Mouse (Mus musculus) G1E (cell line): ENCODE measurements around the gene Pcdh20. TPM values are rescaled to one million over a fixed set of nuclear protein-coding genes. Genes with fewer than 3 reads are reported as not detected.

ENCODE experiments used
- ATAC-seq: 2 replicates; pipeline ENCODE4 v1.8.0; 2016; ENCODE audit warnings: mild to moderate bottlenecking; ENCODE audit not compliant: insufficient number of reproducible peaks, poor library complexity, low FRiP score, severe bottlenecking; ENCODE audit errors: extremely low read depth
- DNase-seq: peaks from one replicate; pipeline ENCODE4 v3.0.0; 2012; ENCODE audit warnings: low spot score
- H3K27me3 ChIP-seq: 2 replicates; pipeline ENCODE4 v1.6.1; 2012; ENCODE audit warnings: mild to moderate bottlenecking, low read length, inconsistent platforms; ENCODE audit not compliant: insufficient read depth
- H3K36me3 ChIP-seq: replicated peaks from 2 replicates; pipeline ENCODE3; 2012; ENCODE audit warnings: mild to moderate bottlenecking, inconsistent platforms
- H3K4me1 ChIP-seq: 2 replicates; pipeline ENCODE4 v1.6.1; 2012; ENCODE audit warnings: low read depth, low read length, inconsistent platforms, mixed read lengths; ENCODE audit not compliant: insufficient read depth
- H3K4me3 ChIP-seq: 2 replicates; pipeline ENCODE4 v1.5.1; 2012; ENCODE audit warnings: low read depth, mild to moderate bottlenecking, inconsistent platforms, low read length, moderate library complexity, mixed read lengths
- H3K9me3 ChIP-seq: replicated peaks from 2 replicates; pipeline ENCODE4 v1.6.1; 2012; ENCODE audit warnings: inconsistent platforms
- CTCF ChIP-seq: IDR thresholded peaks from 2 replicates; pipeline ENCODE4 v1.5.1; 2012; ENCODE audit warnings: low read depth, low read length, inconsistent platforms, mixed read lengths
- GATA1 ChIP-seq: IDR thresholded peaks from 2 replicates; pipeline ENCODE4 v1.6.1; 2012; ENCODE audit warnings: borderline replicate concordance, low read length, inconsistent platforms, mixed read lengths
- GATA2 ChIP-seq: IDR thresholded peaks from 2 replicates; pipeline ENCODE4 v1.6.1; 2012; ENCODE audit warnings: low read depth, low read length, inconsistent platforms, borderline replicate concordance
- POLR2AphosphoS5 ChIP-seq: IDR thresholded peaks from 2 replicates; pipeline ENCODE4 v1.6.1; 2012; ENCODE audit warnings: low read depth, low read length, inconsistent platforms; ENCODE audit not compliant: insufficient replicate concordance
- TAL1 ChIP-seq: conservative IDR thresholded peaks from 2 replicates; pipeline ENCODE4 v1.6.1; 2012; ENCODE audit warnings: low read depth, low read length, inconsistent platforms, mixed read lengths
- polyA plus RNA-seq: library from polyadenylated mRNA; stranded (reverse); fragments of >175 nt; gene quantifications from 2 replicates; pipeline ENCODE4 v1.2.3, GENCODE M21; 2012
- total RNA-seq, 2 experiments: library from RNA; stranded (forward) in 1 of 2; stranded (reverse) in 1 of 2; fragments of 200-1000 nt in 1 of 2; fragments of >200 nt in 1 of 2; fragmentation: Nextera tagmentation in 1 of 2; gene quantifications; 2 replicates each; pipeline ENCODE4 v1.2.3; 2014 to 2017

Pcdh20 gene
- total RNA-seq (2014; fragmentation: Nextera tagmentation) (not detected in 2 replicates), total RNA-seq (2017) (under 0.01 and 0.16 TPM in 2 replicates), polyA plus RNA-seq (not detected in 2 replicates)

- Histone ChIP-seq H3K4me3 (peak within 1 kb of the TSS; percentile 36; the same call in 1 of the 2 replicates), H3K27me3 (no peaks in the 10 kb centered on the region), H3K36me3 (no peaks in the 10 kb centered on the region), H3K9me3 (peaks cover 31% of the 10 kb centered on the region), H3K4me1 (no peaks in the 10 kb centered on the region)
- no peak for DNase-seq
- ATAC-seq: no peak
- TF ChIP-seq GATA1 (no peak), POLR2AphosphoS5 (no peak), CTCF (no peak), GATA2 (no peak)
Measured at GRCm38 (mm10) chr14:88470495-88471434, at the start of gene Pcdh20. Gene Pcdh20 (minus strand): TSS chr14:88471396.

- H3K36me3 ChIP-seq: no peaks in the 10 kb centered on the region
- H3K4me1 ChIP-seq: no peaks in the 10 kb centered on the region
- no peak for ATAC-seq
- H3K9me3 ChIP-seq: peaks cover 2% of the 10 kb centered on the region
- H3K4me3 ChIP-seq: no peak overlapping the region
- DNase-seq: no peak
- TF ChIP-seq POLR2AphosphoS5 (no peak), GATA1 (no peak), TAL1 (no peak), CTCF (no peak), GATA2 (no peak)
- no peaks in the 10 kb centered on the region for H3K27me3 ChIP-seq
Measured at GRCm38 (mm10) chr14:88479909-88480308, 8.7 kb upstream of the Pcdh20 start.

GRCm38 (mm10) chr14:88469956-88470355 is 1.2 kb downstream of the Pcdh20 start:
- H3K36me3 ChIP-seq: no peaks in the 10 kb centered on the region
- no peaks in the 10 kb centered on the region for H3K4me1 ChIP-seq
- no peak for TF ChIP-seq GATA1
- no peak for TF ChIP-seq POLR2AphosphoS5
- TF ChIP-seq CTCF: no peak
- no peak for TF ChIP-seq GATA2
- no peak for TF ChIP-seq TAL1
- ATAC-seq: no peak
- no peak overlapping the region for H3K4me3 ChIP-seq
- no peaks in the 10 kb centered on the region for H3K27me3 ChIP-seq
- no peak for DNase-seq
- peaks cover 31% of the 10 kb centered on the region for H3K9me3 ChIP-seq

- H3K9me3 ChIP-seq: peaks cover 31% of the 10 kb centered on the region
- no peak for ATAC-seq
- no peak overlapping the region for H3K4me3 ChIP-seq
- DNase-seq: no peak
- TF ChIP-seq GATA1 (no peak), POLR2AphosphoS5 (no peak), CTCF (no peak), TAL1 (no peak), GATA2 (no peak)
- H3K27me3 ChIP-seq: no peaks in the 10 kb centered on the region
- no peaks in the 10 kb centered on the region for H3K36me3 ChIP-seq
- no peaks in the 10 kb centered on the region for H3K4me1 ChIP-seq
Measured at GRCm38 (mm10) chr14:88469361-88469760, 1.8 kb downstream of the Pcdh20 start.

- ATAC-seq (no peak), DNase-seq (no peak)
- H3K9me3 ChIP-seq: peaks cover 31% of the 10 kb centered on the region
- H3K27me3 ChIP-seq: no peaks in the 10 kb centered on the region
- TF ChIP-seq CTCF (no peak), GATA2 (no peak), POLR2AphosphoS5 (no peak), GATA1 (no peak), TAL1 (no peak)
- no peak overlapping the region for H3K4me3 ChIP-seq
- no peaks in the 10 kb centered on the region for H3K36me3 ChIP-seq
- H3K4me1 ChIP-seq: no peaks in the 10 kb centered on the region
Measured at GRCm38 (mm10) chr14:88466416-88466815, 4.8 kb downstream of the Pcdh20 start.

- TF ChIP-seq POLR2AphosphoS5: no peak
- no peak for TF ChIP-seq TAL1
- no peak for TF ChIP-seq CTCF
- TF ChIP-seq GATA2: no peak
- no peak for TF ChIP-seq GATA1
- H3K9me3 ChIP-seq: peaks cover 24% of the 10 kb centered on the region
- no peaks in the 10 kb centered on the region for H3K36me3 ChIP-seq
- no peak for ATAC-seq
- H3K27me3 ChIP-seq: no peaks in the 10 kb centered on the region
- H3K4me3 ChIP-seq: no peak overlapping the region
- DNase-seq: no peak
- H3K4me1 ChIP-seq: no peaks in the 10 kb centered on the region
Measured at GRCm38 (mm10) chr14:88464356-88464755, 6.8 kb downstream of the Pcdh20 start.
